Mouse (Mus musculus) thymus, adult 2 months (tissue): ENCODE data around the gene Akt3. TPM values are rescaled to one million over a fixed set of nuclear protein-coding genes. Genes with fewer than 3 reads are reported as not detected.

Source experiments
- DNase-seq: peaks from one replicate; pipeline ENCODE4 v3.0.0; 2021
- H3K27ac ChIP-seq: fragments of 200-500 bp; 2 replicates; pipeline ENCODE4 v1.5.1; 2012; ENCODE audit warnings: low read length, control low read depth; ENCODE audit not compliant: control insufficient read depth, insufficient read depth
- H3K27me3 ChIP-seq: fragments of 200-500 bp; 2 replicates; pipeline ENCODE4 v1.6.1; 2012; ENCODE audit warnings: mild to moderate bottlenecking, low read length, moderate library complexity, mixed read lengths; ENCODE audit not compliant: control insufficient read depth, insufficient read depth
- H3K36me3 ChIP-seq: fragments of 200-500 bp; 2 replicates; pipeline ENCODE4 v1.6.1; 2012; ENCODE audit warnings: mild to moderate bottlenecking, low read length, moderate library complexity; ENCODE audit not compliant: control insufficient read depth, insufficient read depth
- H3K4me1 ChIP-seq: fragments of 200-500 bp; replicated peaks from 2 replicates; pipeline ENCODE4 v1.6.1; 2012; ENCODE audit warnings: low read length; ENCODE audit not compliant: control insufficient read depth, insufficient read depth
- H3K4me3 ChIP-seq: fragments of 200-500 bp; 2 replicates; pipeline ENCODE4 v1.5.1; 2012; ENCODE audit warnings: mild to moderate bottlenecking, low read length, control low read depth, moderate library complexity; ENCODE audit not compliant: control insufficient read depth, insufficient read depth
- CTCF ChIP-seq: fragments of 200-500 bp; IDR thresholded peaks from 2 replicates; pipeline ENCODE4 v1.5.1; 2012; ENCODE audit warnings: mild to moderate bottlenecking, control low read depth, low read length, moderate library complexity, borderline replicate concordance; ENCODE audit not compliant: control insufficient read depth, poor library complexity, insufficient read depth; ENCODE audit errors: extremely low read depth
- POLR2A ChIP-seq: fragments of 200-500 bp; IDR thresholded peaks from 2 replicates; pipeline ENCODE4 v1.6.1; 2012; ENCODE audit warnings: mild to moderate bottlenecking, low read length, control low read depth, moderate library complexity; ENCODE audit not compliant: control insufficient read depth, poor library complexity, insufficient read depth; ENCODE audit errors: extremely low read depth
- WGBS: fragments of 180-500 bp; shearing (Covaris S2); methylation state at CpG from one replicate; pipeline ENCODE4 v1.1.7; 2018; 5-methylcytosine and 5-hydroxymethylcytosine counted together
- polyA plus RNA-seq: library from polyadenylated mRNA; depleted of rRNA; stranded (reverse); fragments of >200 nt; gene quantifications from 2 replicates; pipeline ENCODE4 v1.2.3, GENCODE M21; 2012

Gene Akt3
- polyA plus RNA-seq, 1 experiment, result 6.6 TPM

DNA sequence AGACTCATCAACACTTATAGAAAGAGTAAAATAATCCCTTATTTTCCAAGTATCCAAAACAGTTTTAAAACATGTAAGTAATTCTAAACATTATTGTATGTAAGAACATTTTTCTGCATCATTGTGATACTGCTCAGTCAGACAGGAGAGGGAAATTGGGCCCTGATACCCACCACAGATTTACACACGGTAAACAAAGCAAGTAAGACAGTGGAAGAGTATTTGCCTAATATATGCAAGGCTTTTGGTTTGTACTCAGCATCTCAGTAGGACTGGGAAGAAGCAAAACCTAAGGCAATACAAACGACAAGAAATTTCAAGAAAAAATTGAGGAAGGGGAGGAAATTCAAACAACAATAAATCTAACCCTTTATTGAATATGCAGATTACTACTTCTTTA, 92.2 kb downstream of the Akt3 start:
- H3K36me3 ChIP-seq, result no peaks in the 10 kb centered on the region
- TF ChIP-seq CTCF, result no peak
- TF ChIP-seq POLR2A, result no peak
- H3K27ac ChIP-seq, result no peak overlapping the region
- peaks cover 7% of the 10 kb centered on the region for H3K4me1 ChIP-seq
- no peak overlapping the region for H3K4me3 ChIP-seq
- no peak for DNase-seq
- no peaks in the 10 kb centered on the region for H3K27me3 ChIP-seq
- WGBS, result 81% methylated on average over 2 of the region's 2 CpGs

DNA sequence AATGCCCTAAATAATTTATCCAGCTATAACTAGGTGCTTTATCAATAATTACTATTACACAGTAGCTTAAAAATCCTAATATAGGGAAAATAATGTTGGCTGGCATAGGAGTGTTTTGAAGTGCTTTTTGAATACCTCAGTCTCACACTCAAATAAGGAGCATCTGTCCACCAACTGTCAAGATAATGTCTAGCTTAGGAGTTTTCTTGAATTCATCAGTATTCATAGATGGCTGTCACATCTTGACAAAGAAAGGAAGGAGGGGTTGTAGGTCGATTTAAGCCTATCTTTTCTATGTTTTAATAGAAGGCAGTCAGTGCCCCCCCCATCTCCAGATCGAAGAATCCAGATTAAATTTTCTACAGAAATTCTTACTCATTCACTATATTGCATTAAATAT, 92.7 kb downstream of the Akt3 start:
- Histone ChIP-seq H3K4me1 (peaks cover 7% of the 10 kb centered on the region), H3K27me3 (no peaks in the 10 kb centered on the region), H3K36me3 (no peaks in the 10 kb centered on the region), H3K27ac (no peak overlapping the region), H3K4me3 (no peak overlapping the region)
- DNase-seq, result no peak
- WGBS, result 88% methylated on average over 2 of the region's 2 CpGs
- TF ChIP-seq POLR2A (no peak), CTCF (no peak)

DNA sequence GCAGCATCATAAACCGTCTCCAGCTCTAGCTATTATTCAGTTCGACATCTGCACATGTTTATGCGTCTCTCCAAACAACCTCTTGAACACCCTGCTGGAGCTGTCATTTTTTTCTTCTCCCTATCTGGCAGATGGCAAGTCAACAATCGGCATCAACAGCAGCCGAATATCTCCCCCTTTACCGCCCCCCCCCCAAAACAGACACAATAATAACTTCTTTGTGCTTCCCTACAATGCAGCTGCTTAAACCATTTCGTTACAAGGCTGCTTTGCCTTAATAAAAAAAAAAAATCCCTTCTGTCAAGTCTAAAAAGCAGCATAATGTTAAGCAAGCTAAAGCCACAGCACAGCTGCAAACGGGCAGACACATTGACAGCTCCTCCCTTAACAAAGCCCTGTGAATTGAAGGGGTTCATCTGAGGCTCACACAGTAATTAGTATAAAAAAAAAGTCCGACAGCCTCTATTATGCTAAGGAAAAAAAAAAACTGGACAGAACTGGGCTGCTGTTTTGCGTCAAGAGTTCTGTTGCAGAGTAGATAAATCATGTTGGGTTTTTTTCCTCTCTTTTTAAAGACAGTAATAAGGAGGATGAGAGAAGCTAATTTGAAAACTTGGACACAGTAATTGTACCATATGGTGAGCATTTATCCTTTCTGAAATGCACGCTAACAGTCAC, 107.5 kb downstream of the Akt3 start:
- no peak overlapping the region for H3K27ac ChIP-seq
- WGBS, result 79% methylated on average over 11 of the region's 11 CpGs
- H3K4me3 ChIP-seq, result no peak overlapping the region
- no peaks in the 10 kb centered on the region for H3K27me3 ChIP-seq
- DNase-seq, result no peak
- H3K4me1 ChIP-seq, result no peaks in the 10 kb centered on the region
- no peaks in the 10 kb centered on the region for H3K36me3 ChIP-seq
- TF ChIP-seq POLR2A, result no peak
- TF ChIP-seq CTCF, result no peak

DNA sequence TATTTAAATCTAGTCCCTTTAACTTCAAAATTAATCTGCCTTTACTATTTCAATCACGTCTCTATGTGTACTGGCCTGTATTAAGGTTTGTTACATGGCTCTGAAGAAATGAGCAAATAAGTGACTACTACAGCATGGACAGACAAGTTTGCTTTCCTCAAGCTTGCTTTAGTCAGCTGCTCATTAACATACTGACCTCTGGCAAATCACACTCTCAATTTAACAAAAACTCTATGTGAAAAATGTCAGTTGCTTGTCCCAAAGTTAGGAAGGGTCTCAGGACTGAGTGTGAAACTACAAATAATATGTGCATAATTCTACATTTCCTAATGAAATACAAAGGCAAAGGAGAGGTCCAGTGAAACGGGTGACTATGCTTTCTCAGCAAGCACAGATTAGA, 109.3 kb downstream of the Akt3 start:
- no peak overlapping the region for H3K27ac ChIP-seq
- no peaks in the 10 kb centered on the region for H3K36me3 ChIP-seq
- no peak for DNase-seq
- H3K4me3 ChIP-seq, result no peak overlapping the region
- no peaks in the 10 kb centered on the region for H3K4me1 ChIP-seq
- TF ChIP-seq CTCF, result no peak
- no peak for TF ChIP-seq POLR2A
- no peaks in the 10 kb centered on the region for H3K27me3 ChIP-seq
- WGBS, result 95% methylated on average over 2 of the region's 2 CpGs

DNA sequence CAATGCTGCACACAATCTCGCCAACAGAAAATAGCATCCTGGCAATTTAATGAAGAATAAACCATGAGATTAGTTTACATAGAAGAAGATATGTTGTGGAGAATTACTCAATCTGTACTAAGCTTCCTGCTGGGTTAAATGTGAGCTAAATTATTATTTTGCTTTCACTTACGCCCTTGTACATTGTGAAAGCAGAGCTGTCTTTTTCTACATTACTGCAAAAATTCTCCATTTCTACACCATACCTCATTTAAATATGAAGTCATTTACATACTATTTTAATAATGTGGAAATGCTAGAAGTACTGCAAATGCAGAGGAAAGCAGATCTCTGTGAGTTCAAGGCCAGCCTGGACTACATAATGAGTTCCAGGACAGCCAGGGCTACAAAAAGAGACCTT, 116.5 kb downstream of the Akt3 start:
- Histone ChIP-seq H3K27ac (no peak overlapping the region), H3K27me3 (no peaks in the 10 kb centered on the region), H3K36me3 (no peaks in the 10 kb centered on the region), H3K4me1 (no peaks in the 10 kb centered on the region), H3K4me3 (no peak overlapping the region)
- DNase-seq, result no peak
- 96% methylated on average over 2 of the region's 2 CpGs for WGBS
- TF ChIP-seq POLR2A (no peak), CTCF (no peak)

DNA sequence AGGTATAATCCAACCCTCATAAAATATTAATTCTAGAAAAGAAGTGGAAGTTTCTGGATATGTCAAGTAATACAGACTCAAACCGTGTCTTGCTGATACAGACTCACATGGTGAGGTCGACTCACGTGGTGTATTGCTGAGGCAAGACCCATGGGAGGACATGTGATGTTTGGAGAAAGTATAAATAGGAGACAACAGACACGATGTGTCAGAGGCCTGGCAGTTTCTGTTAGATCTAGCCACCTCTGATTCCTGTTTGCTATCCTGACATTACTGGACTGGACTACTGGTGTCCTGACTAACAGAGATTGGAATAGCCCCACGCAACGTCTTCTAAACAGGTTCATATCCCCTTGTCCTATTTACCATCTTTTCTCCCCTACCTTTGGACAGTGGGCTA, 118.4 kb downstream of the Akt3 start:
- WGBS, result 96% methylated on average over 6 of the region's 6 CpGs
- Histone ChIP-seq H3K27me3 (no peaks in the 10 kb centered on the region), H3K36me3 (no peaks in the 10 kb centered on the region), H3K4me1 (no peaks in the 10 kb centered on the region), H3K4me3 (no peak overlapping the region), H3K27ac (no peak overlapping the region)
- no peak for DNase-seq
- TF ChIP-seq POLR2A, result no peak
- no peak for TF ChIP-seq CTCF

DNA sequence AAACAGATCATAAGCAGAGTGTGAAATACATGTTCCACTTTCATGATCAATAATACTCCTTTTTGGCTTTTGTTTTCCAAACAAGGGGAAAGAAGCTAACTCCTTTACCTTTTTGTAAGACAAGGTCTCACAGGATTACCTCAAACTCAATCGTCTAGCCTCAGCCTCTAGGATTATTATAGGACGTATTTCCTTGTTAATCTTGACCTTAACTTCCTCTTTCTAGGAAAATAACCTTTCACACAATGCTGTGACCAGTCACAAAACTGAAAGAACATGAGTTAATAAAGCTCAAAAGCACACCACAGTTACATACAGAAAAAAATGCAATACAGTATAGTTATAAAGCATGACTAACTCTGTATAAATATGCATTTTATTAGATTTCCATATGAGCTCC, 126.5 kb downstream of the Akt3 start:
- no peak overlapping the region for H3K27ac ChIP-seq
- WGBS, result 56% methylated on average over 2 of the region's 2 CpGs
- no peak for DNase-seq
- no peaks in the 10 kb centered on the region for H3K27me3 ChIP-seq
- H3K4me3 ChIP-seq, result no peak overlapping the region
- no peaks in the 10 kb centered on the region for H3K36me3 ChIP-seq
- TF ChIP-seq POLR2A (no peak), CTCF (no peak)
- H3K4me1 ChIP-seq, result no peaks in the 10 kb centered on the region
